In the genomic region with DNA sequence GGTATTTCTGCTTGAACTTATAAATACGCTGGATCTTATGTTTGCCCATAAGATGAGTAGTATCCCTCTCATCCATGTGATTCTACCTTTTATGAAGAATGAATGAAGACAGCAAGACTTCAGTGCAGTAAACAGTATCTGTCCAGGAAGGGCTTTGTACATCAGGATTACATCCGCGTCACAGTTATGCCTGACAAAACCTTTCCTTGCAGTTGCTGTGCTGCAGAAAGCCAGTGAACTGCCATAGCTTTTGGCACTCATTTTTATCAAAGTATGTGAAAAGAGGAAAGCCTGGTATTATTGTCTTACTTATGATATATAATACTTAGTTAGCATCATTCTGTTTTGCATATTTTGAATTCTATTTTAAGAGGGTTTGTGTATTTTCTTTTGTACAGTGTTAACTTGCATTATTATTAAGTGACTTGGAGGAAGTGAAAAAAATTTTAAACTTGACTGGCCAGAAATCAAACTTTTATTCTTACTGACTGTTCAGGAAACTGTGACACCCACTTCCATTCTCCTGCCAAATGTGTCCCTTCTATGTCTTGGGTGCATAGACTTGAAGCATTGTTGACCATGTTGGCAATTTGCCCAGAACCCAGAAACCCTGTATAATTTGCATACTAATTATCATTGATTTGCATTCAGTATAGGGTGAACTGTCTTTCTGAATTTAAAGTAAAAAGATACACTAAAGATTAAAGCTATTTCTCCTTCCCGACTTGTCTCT, we compare ENCODE assay signal across 13 mouse cellular contexts. TPM values are rescaled to one million over a fixed set of nuclear protein-coding genes. Genes with fewer than 3 reads are reported as not detected.
DNase-seq lines count a peak whose midpoint lies in the region; ATAC-seq and TF ChIP-seq lines count a peak whose summit lies in the region.
"Had no signal": no experiment of that assay in that cellular context is flagged by ENCODE, and none has a peak within 500 bp of the region (broad histone marks: within the 10 kb centered on the region; RNA-seq: fewer than 3 reads in every experiment).

No protein-coding gene starts in this region.

- 65% methylated on average over 4 of the region's 4 CpGs for WGBS in heart, adult 2 months
- WGBS in midbrain, embryonic 12.5 days: 80% methylated on average over 4 of the region's 4 CpGs
- WGBS in midbrain, embryonic 10.5 days: 96% methylated on average over 4 of the region's 4 CpGs
- WGBS in hindbrain, embryonic 16.5 days: 54% methylated on average over 4 of the region's 4 CpGs
- WGBS in olfactory bulb, adult 2 months: 52% methylated on average over 4 of the region's 4 CpGs

- peaks cover 9% of the 10 kb centered on the region for H3K36me3 ChIP-seq in heart, adult 2 months (ENCODE audit: control insufficient read depth, insufficient read depth, low read length)
- H3K36me3 ChIP-seq in midbrain, embryonic 12.5 days: peaks cover 14% of the 10 kb centered on the region
- peaks cover 46% of the 10 kb centered on the region for H3K36me3 ChIP-seq in midbrain, embryonic 10.5 days
- peaks cover 2% of the 10 kb centered on the region; the same call in 1 of the 2 replicates for H3K36me3 ChIP-seq in hindbrain, embryonic 16.5 days (ENCODE audit: control insufficient read depth, insufficient read depth, low read length)

- no peak overlapping the region for H3K4me2 ChIP-seq in midbrain, embryonic 12.5 days (replicated peaks)
- H3K4me2 ChIP-seq in hindbrain, embryonic 16.5 days (ENCODE audit: low read length): no peak overlapping the region
- H3K4me2 ChIP-seq: heart, embryonic 15.5 days; limb, embryonic 12.5 days had no signal

- no peak overlapping the region for H3K27ac ChIP-seq in heart, adult 2 months
- peak overlapping the region; percentile 52; the same call in 1 of the 2 replicates for H3K27ac ChIP-seq in midbrain, embryonic 12.5 days (replicated peaks)
- H3K27ac ChIP-seq in midbrain, embryonic 10.5 days (replicated peaks): no peak overlapping the region
- H3K27ac ChIP-seq in hindbrain, embryonic 16.5 days (ENCODE audit: low read depth, low read length): peak overlapping the region; percentile 71
- peak overlapping the region; percentile 4; the same call in 1 of the 2 replicates for H3K27ac ChIP-seq in olfactory bulb, adult 2 months (ENCODE audit: insufficient read depth, low read depth, low read length)
- H3K27ac ChIP-seq: heart, embryonic 15.5 days; limb, embryonic 12.5 days had no signal

- H3K27me3 ChIP-seq in heart, adult 2 months (ENCODE audit: control insufficient read depth, insufficient read depth, low read length): no peaks in the 10 kb centered on the region
- no peaks in the 10 kb centered on the region for H3K27me3 ChIP-seq in midbrain, embryonic 12.5 days
- no peaks in the 10 kb centered on the region for H3K27me3 ChIP-seq in midbrain, embryonic 10.5 days (ENCODE audit: low read depth, poor library complexity, severe bottlenecking)
- no peaks in the 10 kb centered on the region for H3K27me3 ChIP-seq in hindbrain, embryonic 16.5 days (replicated peaks; ENCODE audit: control insufficient read depth, insufficient read depth, low read length)
- H3K27me3 ChIP-seq: CH12.LX; heart, embryonic 15.5 days; limb, embryonic 12.5 days had no signal

- no peak for TF ChIP-seq EP300 in heart, adult 2 months (IDR thresholded peaks at IDR 0.05; ENCODE audit: insufficient read depth, low read depth, low read length)

- intact Hi-C loops in heart, adult 2 months (cut with DNase I): loop anchor here (5.0 kb wide), 1 partner anchor 62 kb away; no protein-coding TSS in a partner anchor
- intact Hi-C loops in gastrocnemius, postnatal 36 days (cut with DNase I): no loop called here

- no peak for TF ChIP-seq POLR2A in heart, adult 2 months (IDR thresholded peaks at IDR 0.05; ENCODE audit: insufficient read depth, low read depth, low read length)
- TF ChIP-seq POLR2A in olfactory bulb, adult 2 months (IDR thresholded peaks at IDR 0.05; ENCODE audit: insufficient read depth, low read depth, low read length): no peak

- H3K4me1 ChIP-seq in heart, adult 2 months (ENCODE audit: control insufficient read depth, insufficient read depth, low read length): peaks cover 4% of the 10 kb centered on the region
- peaks cover 18% of the 10 kb centered on the region for H3K4me1 ChIP-seq in midbrain, embryonic 12.5 days
- peaks cover 3% of the 10 kb centered on the region; the same call in 1 of the 2 replicates for H3K4me1 ChIP-seq in midbrain, embryonic 10.5 days
- peaks cover 2% of the 10 kb centered on the region; the same call in 1 of the 2 replicates for H3K4me1 ChIP-seq in hindbrain, embryonic 16.5 days (ENCODE audit: control insufficient read depth, insufficient read depth, low read depth, low read length)
- peaks cover 8% of the 10 kb centered on the region for H3K4me1 ChIP-seq in olfactory bulb, adult 2 months (ENCODE audit: control insufficient read depth, insufficient read depth, low read length)
- H3K4me1 ChIP-seq: limb, embryonic 12.5 days had no signal

- no peaks in the 10 kb centered on the region for H3K79me2 ChIP-seq in heart, adult 2 months (replicated peaks; ENCODE audit: control insufficient read depth, insufficient read depth, low read length)

- no peak overlapping the region for H3K4me3 ChIP-seq in heart, adult 2 months
- no peak overlapping the region for H3K4me3 ChIP-seq in midbrain, embryonic 12.5 days
- H3K4me3 ChIP-seq in midbrain, embryonic 10.5 days: no peak overlapping the region
- H3K4me3 ChIP-seq in hindbrain, embryonic 16.5 days (ENCODE audit: low read length): no peak overlapping the region
- no peak overlapping the region for H3K4me3 ChIP-seq in olfactory bulb, adult 2 months (ENCODE audit: insufficient read depth, low read depth, low read length)
- H3K4me3 ChIP-seq: heart, embryonic 15.5 days; limb, embryonic 12.5 days had no signal

- no peaks in the 10 kb centered on the region for H3K9me3 ChIP-seq in midbrain, embryonic 12.5 days
- no peaks in the 10 kb centered on the region for H3K9me3 ChIP-seq in midbrain, embryonic 10.5 days (replicated peaks)
- no peaks in the 10 kb centered on the region for H3K9me3 ChIP-seq in hindbrain, embryonic 16.5 days (ENCODE audit: control insufficient read depth, low read length)
- H3K9me3 ChIP-seq: heart, embryonic 15.5 days; limb, embryonic 12.5 days had no signal

- DNase-seq in heart, adult 8-10 months (ENCODE audit: low spot score): peak; percentile 13
- no peak for DNase-seq in heart, adult 2 months
- no peak for DNase-seq in midbrain, embryonic 10.5 days (ENCODE audit: low spot score)
- DNase-seq in gastrocnemius, postnatal 36 days: no peak
- DNase-seq: adrenal gland, postnatal 14 days; thymus, postnatal 25 days had no signal

- H3K9ac ChIP-seq in heart, adult 2 months (ENCODE audit: low read depth, low read length): no peak overlapping the region
- H3K9ac ChIP-seq in midbrain, embryonic 12.5 days (replicated peaks): no peak overlapping the region
- no peak overlapping the region for H3K9ac ChIP-seq in hindbrain, embryonic 16.5 days (ENCODE audit: low read depth, low read length)
- H3K9ac ChIP-seq: heart, embryonic 15.5 days; limb, embryonic 12.5 days had no signal

- no peak for TF ChIP-seq CTCF in heart, adult 2 months (IDR thresholded peaks at IDR 0.05)
- no peak for TF ChIP-seq CTCF in olfactory bulb, adult 2 months (IDR thresholded peaks at IDR 0.05; ENCODE audit: insufficient read depth, low read depth, low read length)

- ATAC-seq in midbrain, embryonic 12.5 days (ENCODE audit: low FRiP score, low read depth): peak; percentile 56
- peak; percentile 74; the same call in 1 of the 2 replicates for ATAC-seq in hindbrain, embryonic 16.5 days
- ATAC-seq in granulocyte monocyte progenitor cell, adult 5-6 weeks (replicated peaks; ENCODE audit: poor library complexity, severe bottlenecking): no peak

RNA-seq across cellular contexts. Expression of gene Slc12a8, which starts 52.5 kb away (rescaled TPM):
- total RNA-seq in heart, adult 8-10 months (2022): under 1 TPM; 0.34 to 0.72 (median 0.47) TPM
- under 1 TPM; 0.31 to 0.45 TPM for total RNA-seq in heart, adult 2 months (2021)
- 0.66 and 1.2 TPM in 2 replicates for polyA plus RNA-seq in heart, adult 2 months (2012; rRNA removed)
- 0.80 and 1.2 TPM in 2 replicates for polyA plus RNA-seq in midbrain, embryonic 12.5 days (2016; fragmentation: Nextera tagmentation; extraction: Ambion mirVana)
- polyA plus RNA-seq in midbrain, embryonic 10.5 days (2016; fragmentation: Nextera tagmentation; extraction: Ambion mirVana): 1.5 and 1.9 TPM in 2 replicates
- 0.94 and 1.5 TPM in 2 replicates for polyA plus RNA-seq in hindbrain, embryonic 16.5 days (2015; fragmentation: Nextera tagmentation; extraction: Ambion mirVana)
- polyA plus RNA-seq in olfactory bulb, adult 2 months (2012; ENCODE audit: insufficient read depth, insufficient read length, low replicate concordance, missing spikeins): not detected in 2 replicates
- total RNA-seq in gastrocnemius, postnatal 36 days (2021): under 1 TPM in 1 of 2 experiments, not detected in 1; 0.26 TPM
- total RNA-seq in granulocyte monocyte progenitor cell, adult 5-6 weeks (2014; fragmentation: Nextera tagmentation): not detected in 2 replicates
- total RNA-seq in granulocyte monocyte progenitor cell, adult 5-6 weeks (2017): not detected in 2 replicates

Comparison
In these comparisons a context has a peak if more than half of its experiments do, and no peak if none do; other contexts are left out.
1. H3K27ac ChIP-seq: peak in midbrain, embryonic 12.5 days (single experiment), hindbrain, embryonic 16.5 days (single experiment) and olfactory bulb, adult 2 months (single experiment); none in heart, adult 2 months (single experiment) and midbrain, embryonic 10.5 days (single experiment).